In the genomic region with DNA sequence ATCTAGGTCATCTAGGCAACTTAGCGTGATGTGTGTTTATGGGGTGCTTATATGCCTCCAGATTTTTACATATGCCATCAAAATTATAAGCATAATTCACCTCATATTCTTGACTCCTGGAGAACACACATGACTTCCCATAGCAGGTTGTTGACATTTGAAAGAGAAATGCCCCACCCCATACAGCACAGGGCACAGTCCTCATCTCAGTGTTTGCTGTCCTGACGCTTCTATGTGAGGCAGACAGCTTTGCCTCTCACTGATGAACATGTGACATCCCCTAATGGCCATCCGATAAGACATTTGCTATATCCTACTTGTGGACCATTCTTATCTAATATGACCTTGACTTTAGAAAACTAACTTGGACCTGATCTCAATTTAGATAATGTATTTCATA, we compare ENCODE assay signal across 26 mouse cellular contexts.
"Had no signal": no experiment of that assay in that cellular context is flagged by ENCODE, and none has a peak within 500 bp of the region (broad histone marks: within the 10 kb centered on the region; RNA-seq: fewer than 3 reads in every experiment).

No protein-coding gene starts in this region.

- H3K27me3 ChIP-seq: embryonic facial prominence, embryonic 12.5 days; embryonic facial prominence, embryonic 13.5 days; embryonic facial prominence, embryonic 15.5 days; forebrain, embryonic 13.5 days; forebrain, embryonic 15.5 days had no signal

- H3K4me2 ChIP-seq: embryonic facial prominence, embryonic 12.5 days; embryonic facial prominence, embryonic 13.5 days; embryonic facial prominence, embryonic 15.5 days; forebrain, embryonic 13.5 days; forebrain, embryonic 15.5 days had no signal

- H3K4me1 ChIP-seq: embryonic facial prominence, embryonic 12.5 days; embryonic facial prominence, embryonic 13.5 days; embryonic facial prominence, embryonic 15.5 days; forebrain, embryonic 10.5 days; forebrain, embryonic 13.5 days; forebrain, embryonic 15.5 days had no signal

- H3K27ac ChIP-seq: embryonic facial prominence, embryonic 10.5 days; embryonic facial prominence, embryonic 12.5 days; embryonic facial prominence, embryonic 13.5 days; embryonic facial prominence, embryonic 15.5 days; forebrain, embryonic 10.5 days; forebrain, embryonic 13.5 days; forebrain, embryonic 15.5 days; gastrocnemius, adult 2 months; heart, adult 2 months had no signal

- ATAC-seq: forebrain, embryonic 13.5 days; forebrain, embryonic 14.5 days; forebrain, embryonic 15.5 days; forebrain, embryonic 16.5 days; forebrain, postnatal 0 days had no signal

- H3K4me3 ChIP-seq: embryonic facial prominence, embryonic 10.5 days; embryonic facial prominence, embryonic 12.5 days; embryonic facial prominence, embryonic 13.5 days; embryonic facial prominence, embryonic 15.5 days; erythroblast, embryonic 14.5 days; forebrain, embryonic 10.5 days; forebrain, embryonic 13.5 days; forebrain, embryonic 15.5 days; gastrocnemius, adult 2 months; heart, adult 2 months had no signal

- H3K9me3 ChIP-seq: embryonic facial prominence, embryonic 10.5 days; embryonic facial prominence, embryonic 12.5 days; embryonic facial prominence, embryonic 13.5 days; embryonic facial prominence, embryonic 15.5 days; forebrain, embryonic 13.5 days; forebrain, embryonic 15.5 days had no signal

- DNase-seq: cerebellum, adult 2 months; cerebellum, adult 8-10 months; cerebellum, adult 9-10 months; cerebellum, adult 9-11 months; cerebellum, postnatal 10 days; cerebellum, postnatal 14 days; cerebellum, postnatal 25 days; cerebellum, postnatal 36 days; embryo, embryonic 11 days; forebrain, postnatal 0 days; gastrocnemius, adult 2 months; gastrocnemius, postnatal 10 days; gastrocnemius, postnatal 14 days; gastrocnemius, postnatal 25 days; gastrocnemius, postnatal 36 days; heart, adult 2 months had no signal

- H3K9ac ChIP-seq: embryonic facial prominence, embryonic 12.5 days; embryonic facial prominence, embryonic 13.5 days; embryonic facial prominence, embryonic 15.5 days; forebrain, embryonic 13.5 days; forebrain, embryonic 15.5 days; forebrain, postnatal 0 days had no signal
